Mouse (Mus musculus) neural tube, embryonic 14.5 days (tissue): ENCODE measurements at regions not wholly inside any gene's neighbourhood (a gene's known extent, or its start where the extent isn't known, plus 50 kb on each side); places are given as distances from the start of the nearest gene placed in this dataset.
"Not testable (repeated sequence)": the region's sequence is repeated elsewhere in the genome, so short reads cannot be mapped to it uniquely, and the experiment has no call there.

Experiments
- ATAC-seq: fragments of 200-750 bp; cut with Nextera tagmentation; 2 replicates; pipeline ENCODE4 v1.8.0; 2017; ENCODE audit warnings: low read depth, mild to moderate bottlenecking, moderate TSS enrichment, moderate library complexity
- H3K27ac ChIP-seq: fragments of 300-500 bp; sonication (generic); 2 replicates; pipeline ENCODE4 v1.5.1; 2014; ENCODE audit warnings: low read depth, mild to moderate bottlenecking, control low read depth, low read length, moderate library complexity, mixed read lengths
- H3K27me3 ChIP-seq: fragments of 300-500 bp; sonication (generic); 2 replicates; pipeline ENCODE4 v1.6.1; 2014; ENCODE audit warnings: low read length; ENCODE audit not compliant: control insufficient read depth, insufficient read depth
- H3K36me3 ChIP-seq: fragments of 300-500 bp; sonication (generic); 2 replicates; pipeline ENCODE4 v1.6.1; 2014; ENCODE audit warnings: low read length, mixed read lengths; ENCODE audit not compliant: control insufficient read depth, insufficient read depth
- H3K4me1 ChIP-seq: fragments of 300-500 bp; sonication (generic); 2 replicates; pipeline ENCODE4 v1.6.1; 2014; ENCODE audit warnings: low read length; ENCODE audit not compliant: control insufficient read depth, insufficient read depth
- H3K4me2 ChIP-seq: fragments of 300-500 bp; sonication (generic); 2 replicates; pipeline ENCODE4 v1.6.1; 2014; ENCODE audit warnings: mild to moderate bottlenecking, low read depth, low read length, control low read depth
- H3K4me3 ChIP-seq: fragments of 300-500 bp; sonication (generic); 2 replicates; pipeline ENCODE4 v1.5.1; 2014; ENCODE audit warnings: low read depth, low read length, control low read depth, mixed read lengths
- H3K9ac ChIP-seq: fragments of 300-500 bp; sonication (generic); replicated peaks from 2 replicates; pipeline ENCODE4 v1.6.1; 2014; ENCODE audit warnings: low read depth, mild to moderate bottlenecking, control low read depth, low read length, mixed read lengths
- H3K9me3 ChIP-seq: fragments of 300-500 bp; sonication (generic); 2 replicates; pipeline ENCODE4 v1.6.1; 2016; ENCODE audit warnings: low read length; ENCODE audit not compliant: control insufficient read depth
- WGBS: fragments of 180-500 bp; shearing (Covaris S2); extraction: QIAGEN DNeasy Blood & Tissue Kit; methylation state at CpG from one replicate; pipeline ENCODE4 v1.1.7; 2014; 5-methylcytosine and 5-hydroxymethylcytosine counted together

GRCm38 (mm10) chrX:110269652-110270051 is 544.4 kb upstream of the Pou3f4 start:
- Histone ChIP-seq H3K9ac (no peak overlapping the region), H3K4me1 (no peaks in the 10 kb centered on the region), H3K27ac (no peak overlapping the region), H3K4me2 (no peak overlapping the region), H3K27me3 (no peaks in the 10 kb centered on the region), H3K36me3 (no peaks in the 10 kb centered on the region), H3K9me3 (no peaks in the 10 kb centered on the region), H3K4me3 (no peak overlapping the region)
- ATAC-seq: no peak

GRCm38 (mm10) chrX:110274277-110274676 is 539.8 kb upstream of the Pou3f4 start:
- H3K4me1 ChIP-seq, H3K4me3 ChIP-seq, H3K9ac ChIP-seq, H3K27ac ChIP-seq, H3K36me3 ChIP-seq, H3K4me2 ChIP-seq, H3K27me3 ChIP-seq, ATAC-seq, H3K9me3 ChIP-seq: not testable (repeated sequence)
- 93% methylated on average over 3 of the region's 3 CpGs for WGBS

GRCm38 (mm10) chrX:110275390-110275789 is 538.7 kb upstream of the Pou3f4 start:
- Histone ChIP-seq H3K36me3 (no peaks in the 10 kb centered on the region), H3K4me2 (no peak overlapping the region), H3K4me3 (no peak overlapping the region), H3K27ac (no peak overlapping the region), H3K9ac (no peak overlapping the region), H3K27me3 (no peaks in the 10 kb centered on the region), H3K4me1 (no peaks in the 10 kb centered on the region), H3K9me3 (no peaks in the 10 kb centered on the region)
- 94% methylated on average over 4 of the region's 4 CpGs for WGBS
- ATAC-seq: no peak

- H3K4me2 ChIP-seq: no peak overlapping the region
- H3K9me3 ChIP-seq: no peaks in the 10 kb centered on the region
- H3K27ac ChIP-seq: no peak overlapping the region
- no peak overlapping the region for H3K9ac ChIP-seq
- no peaks in the 10 kb centered on the region for H3K27me3 ChIP-seq
- ATAC-seq: no peak
- no peaks in the 10 kb centered on the region for H3K36me3 ChIP-seq
- H3K4me3 ChIP-seq: no peak overlapping the region
- H3K4me1 ChIP-seq: no peaks in the 10 kb centered on the region
- 82% methylated on average over 3 of the region's 3 CpGs for WGBS
Observed at GRCm38 (mm10) chrX:110275830-110276229, 538.2 kb upstream of the Pou3f4 start.

- no peak overlapping the region for H3K4me3 ChIP-seq
- H3K27me3 ChIP-seq: no peaks in the 10 kb centered on the region
- H3K27ac ChIP-seq: no peak overlapping the region
- H3K4me1 ChIP-seq: no peaks in the 10 kb centered on the region
- H3K9me3 ChIP-seq: no peaks in the 10 kb centered on the region
- WGBS: 94% methylated on average over 14 of the region's 14 CpGs
- H3K4me2 ChIP-seq: no peak overlapping the region
- no peak overlapping the region for H3K9ac ChIP-seq
- no peaks in the 10 kb centered on the region for H3K36me3 ChIP-seq
- no peak for ATAC-seq
Observed at GRCm38 (mm10) chrX:110279492-110280213, 534.4 kb upstream of the Pou3f4 start.

- H3K9ac ChIP-seq, H3K4me3 ChIP-seq, H3K27ac ChIP-seq, H3K4me2 ChIP-seq, H3K36me3 ChIP-seq, ATAC-seq, H3K27me3 ChIP-seq, H3K9me3 ChIP-seq, H3K4me1 ChIP-seq: not testable (repeated sequence)
- WGBS: 93% methylated on average over 13 of the region's 13 CpGs
Observed at GRCm38 (mm10) chrX:110281389-110281872, 532.6 kb upstream of the Pou3f4 start.

- H3K9me3 ChIP-seq: no peaks in the 10 kb centered on the region
- 70% methylated on average over 1 of the region's 1 CpGs for WGBS
- H3K27me3 ChIP-seq: no peaks in the 10 kb centered on the region
- H3K4me2 ChIP-seq: no peak overlapping the region
- no peak overlapping the region for H3K27ac ChIP-seq
- no peak overlapping the region for H3K9ac ChIP-seq
- no peaks in the 10 kb centered on the region for H3K36me3 ChIP-seq
- ATAC-seq: no peak
- no peak overlapping the region for H3K4me3 ChIP-seq
- no peaks in the 10 kb centered on the region for H3K4me1 ChIP-seq
Observed at GRCm38 (mm10) chrX:110281929-110282328, 532.2 kb upstream of the Pou3f4 start.

GRCm38 (mm10) chrX:110289397-110289796 is 524.7 kb upstream of the Pou3f4 start:
- Histone ChIP-seq H3K4me2 (no peak overlapping the region), H3K9ac (no peak overlapping the region), H3K27me3 (no peaks in the 10 kb centered on the region), H3K36me3 (no peaks in the 10 kb centered on the region), H3K4me3 (no peak overlapping the region), H3K27ac (no peak overlapping the region), H3K4me1 (no peaks in the 10 kb centered on the region), H3K9me3 (no peaks in the 10 kb centered on the region)
- no peak for ATAC-seq
- 67% methylated on average over 1 of the region's 1 CpGs for WGBS

- 36% methylated on average over 2 of the region's 2 CpGs for WGBS
- no peak overlapping the region for H3K4me3 ChIP-seq
- no peak overlapping the region for H3K27ac ChIP-seq
- no peak overlapping the region for H3K4me2 ChIP-seq
- H3K4me1 ChIP-seq: no peaks in the 10 kb centered on the region
- H3K36me3 ChIP-seq: no peaks in the 10 kb centered on the region
- no peaks in the 10 kb centered on the region for H3K9me3 ChIP-seq
- peak; percentile 66; the same call in 1 of the 2 replicates for ATAC-seq
- H3K27me3 ChIP-seq: no peaks in the 10 kb centered on the region
- H3K9ac ChIP-seq: no peak overlapping the region
Observed at GRCm38 (mm10) chrX:110307645-110308044, 506.4 kb upstream of the Pou3f4 start.
